Mouse (Mus musculus) embryonic facial prominence, embryonic 11.5 days (tissue): ENCODE measurements around the gene Pcsk6. TPM values are rescaled to one million over a fixed set of nuclear protein-coding genes. Genes with fewer than 3 reads are reported as not detected.

Experiments
- ATAC-seq: fragments of 200-750 bp; cut with Nextera tagmentation; replicated peaks from 2 replicates; pipeline ENCODE4 v1.8.0; 2017; ENCODE audit warnings: low read depth; ENCODE audit not compliant: insufficient number of reproducible peaks, low FRiP score, low TSS enrichment
- DNase-seq: peaks from one replicate; pipeline ENCODE4 v3.0.0-alpha.2; 2015; ENCODE audit warnings: low spot score
- H3K27ac ChIP-seq: fragments of 300-500 bp; sonication (generic); replicated peaks from 2 replicates; pipeline ENCODE4 v1.5.1; 2014; ENCODE audit warnings: mild to moderate bottlenecking, low read depth, low read length, control low read depth
- H3K27me3 ChIP-seq: fragments of 300-500 bp; sonication (generic); 2 replicates; pipeline ENCODE4 v1.6.1; 2014; ENCODE audit warnings: mild to moderate bottlenecking, low read length, moderate library complexity, mixed read lengths; ENCODE audit not compliant: control insufficient read depth, insufficient read depth
- H3K36me3 ChIP-seq: fragments of 300-500 bp; sonication (generic); replicated peaks from 2 replicates; pipeline ENCODE4 v1.6.1; 2014; ENCODE audit warnings: low read depth, mild to moderate bottlenecking, low read length, moderate library complexity, mixed read lengths; ENCODE audit not compliant: control insufficient read depth, insufficient read depth
- H3K4me1 ChIP-seq: fragments of 300-500 bp; sonication (generic); 2 replicates; pipeline ENCODE4 v1.6.1; 2014; ENCODE audit warnings: low read length, mixed read lengths; ENCODE audit not compliant: control insufficient read depth, insufficient read depth
- H3K4me2 ChIP-seq: fragments of 300-500 bp; sonication (generic); 2 replicates; pipeline ENCODE4 v1.6.1; 2014; ENCODE audit warnings: low read depth, mild to moderate bottlenecking, control low read depth, low read length, moderate library complexity
- H3K4me3 ChIP-seq: fragments of 300-500 bp; sonication (generic); 2 replicates; pipeline ENCODE4 v1.5.1; 2014; ENCODE audit warnings: low read depth, low read length, control low read depth
- H3K9ac ChIP-seq: fragments of 300-500 bp; sonication (generic); replicated peaks from 2 replicates; pipeline ENCODE4 v1.6.1; 2014; ENCODE audit warnings: mild to moderate bottlenecking, control low read depth, low read length
- H3K9me3 ChIP-seq: fragments of 300-500 bp; sonication (generic); replicated peaks from 2 replicates; pipeline ENCODE4 v1.6.1; 2016; ENCODE audit warnings: mild to moderate bottlenecking, low read length, inconsistent platforms, mixed read lengths; ENCODE audit not compliant: control insufficient read depth
- WGBS: fragments of 180-500 bp; shearing (Covaris S2); extraction: QIAGEN DNeasy Blood & Tissue Kit; methylation state at CpG from one replicate; pipeline ENCODE4 v1.1.7; 2014; 5-methylcytosine and 5-hydroxymethylcytosine counted together
- polyA plus RNA-seq: library from polyadenylated mRNA; unstranded; fragments of >200 nt; fragmentation: Nextera tagmentation; extraction: Ambion mirVana; gene quantifications from 2 replicates; pipeline ENCODE4 v1.2.1, GENCODE M21; 2014

Pcsk6 gene
- polyA plus RNA-seq, 1 experiment from 2014 or later: 2.1 TPM

DNA sequence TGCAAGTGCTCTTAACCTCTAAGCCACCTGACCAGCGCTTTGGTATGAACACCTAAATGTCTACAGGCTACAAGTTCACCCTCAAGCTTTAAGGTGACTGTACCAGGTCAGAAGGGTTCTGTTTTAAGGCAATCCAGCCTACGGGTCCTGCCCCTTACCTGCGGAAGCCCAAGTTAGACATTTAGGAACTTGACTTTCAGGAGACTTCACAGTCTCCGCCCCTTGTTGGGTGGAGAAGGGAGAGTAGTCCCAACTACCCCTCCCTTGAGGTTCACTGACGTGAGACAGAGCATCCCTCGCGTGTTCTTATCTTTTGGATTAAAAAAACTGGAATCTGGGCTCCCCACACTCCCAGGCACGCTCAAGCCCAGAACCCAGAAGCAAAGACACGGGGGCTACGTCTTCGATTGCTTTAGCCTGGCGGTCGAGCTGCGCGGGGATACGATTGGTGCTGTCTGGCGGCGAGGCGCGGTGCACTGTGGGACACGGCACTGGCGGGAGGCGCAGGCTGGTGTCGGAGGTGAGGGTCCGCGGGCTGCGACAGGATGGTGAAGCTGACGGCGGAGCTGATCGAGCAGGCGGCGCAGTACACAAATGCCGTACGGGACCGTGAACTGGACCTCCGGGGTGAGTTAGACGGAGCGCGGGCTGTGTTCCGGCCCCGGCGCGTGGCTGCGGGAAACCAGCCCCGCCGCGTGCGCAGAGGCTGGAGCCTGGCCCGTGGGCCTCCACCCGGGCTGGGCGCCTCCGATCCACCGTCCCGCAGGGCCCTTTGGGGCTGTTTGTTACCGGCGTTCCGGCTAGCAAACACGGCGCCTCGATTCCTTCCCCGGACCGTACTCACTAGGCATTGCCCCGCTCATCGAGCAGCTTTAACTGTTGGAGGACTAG is 198.8 kb downstream of the Pcsk6 start:
- Histone ChIP-seq H3K9ac (peak overlapping the region; percentile 93), H3K27me3 (no peaks in the 10 kb centered on the region), H3K36me3 (no peaks in the 10 kb centered on the region; the same call in none of the 2 replicates), H3K4me1 (no peaks in the 10 kb centered on the region), H3K9me3 (no peaks in the 10 kb centered on the region), H3K4me3 (peak overlapping the region; percentile 85), H3K4me2 (peak overlapping the region; percentile 79), H3K27ac (peak overlapping the region; percentile 31; the same call in 1 of the 2 replicates)
- DNase-seq: peak; percentile 93
- ATAC-seq: peak; percentile 95
- under 1% methylated on average over 63 of the region's 64 CpGs for WGBS

DNA sequence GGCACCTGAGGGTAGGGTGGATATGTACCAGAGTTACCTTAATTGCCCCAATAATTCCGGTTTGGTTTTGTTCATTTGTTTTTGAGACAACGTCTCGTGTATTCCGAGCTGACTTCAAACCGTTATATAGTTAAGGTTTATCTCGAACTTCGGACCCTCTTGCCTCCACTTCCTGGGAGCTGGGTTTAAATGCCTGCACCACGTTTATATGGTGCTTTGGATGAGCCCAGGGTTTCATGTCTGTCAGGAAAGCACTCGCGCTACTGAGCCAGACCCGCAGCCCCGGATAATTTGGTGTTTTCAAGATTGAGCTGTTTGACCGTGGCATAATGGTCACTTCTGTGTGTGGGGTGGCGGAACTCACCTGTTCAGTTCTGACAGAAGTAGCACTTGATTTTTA is 199.5 kb downstream of the Pcsk6 start:
- 2% methylated on average over 14 of the region's 14 CpGs for WGBS

DNA sequence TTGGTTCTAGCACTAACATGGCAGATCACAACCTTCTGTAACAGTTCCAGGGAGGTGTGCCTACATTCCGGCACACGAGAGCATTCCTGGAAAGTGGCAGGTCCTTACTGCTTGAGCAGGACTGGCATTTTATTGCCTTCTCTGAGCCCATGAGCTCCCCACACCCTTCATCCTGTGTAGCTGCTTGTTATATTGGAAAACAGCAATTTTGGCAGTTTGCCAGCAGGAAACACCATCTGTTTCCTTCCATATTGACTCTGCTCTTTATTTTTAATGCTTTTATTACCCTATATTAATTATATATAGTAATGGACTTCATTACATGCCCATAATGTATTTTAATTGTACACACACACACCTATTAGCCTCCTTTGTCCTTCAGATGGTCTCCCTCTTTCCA is 214.9 kb downstream of the Pcsk6 start:
- Histone ChIP-seq H3K27me3 (no peaks in the 10 kb centered on the region), H3K27ac (no peak overlapping the region), H3K4me3 (no peak overlapping the region), H3K9ac (no peak overlapping the region), H3K9me3 (no peaks in the 10 kb centered on the region), H3K4me1 (no peaks in the 10 kb centered on the region; the same call in 1 of the 2 replicates), H3K36me3 (peaks cover 2% of the 10 kb centered on the region), H3K4me2 (no peak overlapping the region)
- 86% methylated on average over 2 of the region's 2 CpGs for WGBS
- no peak for ATAC-seq
- DNase-seq: no peak

More for the DNA sequence above, 199.5 kb downstream of the Pcsk6 start:
- no peak overlapping the region for H3K27ac ChIP-seq
- H3K9ac ChIP-seq: peak overlapping the region; percentile 93
- DNase-seq (no peak), ATAC-seq (no peak)
- no peaks in the 10 kb centered on the region for H3K4me1 ChIP-seq
- H3K4me3 ChIP-seq: peak overlapping the region; percentile 85
- H3K4me2 ChIP-seq: peak overlapping the region; percentile 79
- H3K9me3 ChIP-seq: no peaks in the 10 kb centered on the region
- H3K27me3 ChIP-seq: no peaks in the 10 kb centered on the region
- H3K36me3 ChIP-seq: no peaks in the 10 kb centered on the region; the same call in none of the 2 replicates

DNA sequence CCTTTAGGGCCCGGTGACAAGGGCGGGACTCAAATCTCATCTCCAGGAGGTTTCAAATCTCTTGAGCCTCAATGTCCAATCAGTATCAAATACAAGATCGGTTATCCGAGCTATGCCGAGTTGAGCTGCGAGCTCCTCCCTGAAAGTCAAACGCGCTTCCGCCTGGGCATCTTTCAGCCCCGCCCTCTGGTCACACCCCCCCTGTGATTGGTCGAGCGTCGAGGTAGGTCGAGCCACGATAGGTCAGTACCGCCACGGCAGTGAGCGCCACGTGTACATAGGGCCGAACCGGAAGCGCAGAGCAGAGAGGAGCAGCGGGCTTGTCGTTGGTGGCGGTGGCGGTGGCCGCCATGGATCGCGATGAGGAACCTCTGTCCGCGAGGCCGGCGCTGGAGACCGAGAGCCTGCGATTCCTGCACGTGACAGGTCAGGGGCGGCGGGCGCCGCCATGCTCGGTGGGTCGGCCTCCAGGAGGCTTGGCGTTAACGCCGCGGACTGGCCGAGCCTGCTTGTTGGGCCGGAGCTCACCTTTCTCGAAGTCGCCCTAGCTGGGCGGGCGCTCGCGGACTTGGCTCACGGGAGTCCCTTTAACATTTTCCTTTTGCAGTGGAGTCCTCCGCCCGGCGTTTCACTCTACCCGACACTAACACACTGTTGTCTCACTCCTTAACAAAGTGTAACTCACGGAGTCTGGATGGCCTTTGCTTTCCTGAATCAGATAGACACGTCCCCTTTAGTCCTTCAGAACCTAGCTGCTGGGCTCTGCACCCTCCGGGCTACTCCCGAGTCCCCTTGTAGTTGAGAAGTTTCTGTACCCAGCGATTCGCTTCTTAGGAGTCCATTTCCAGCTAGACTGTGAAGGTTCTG is 218.1 kb downstream of the Pcsk6 start, which contains the start of gene Selenos:
Gene Selenos, plus strand, starts transcription at position 286 of the 867 bp plus-strand sequence.
- Histone ChIP-seq H3K36me3 (no peaks in the 10 kb centered on the region; the same call in none of the 2 replicates), H3K9ac (peak within 1 kb of the TSS; percentile 70), H3K27me3 (no peaks in the 10 kb centered on the region), H3K4me1 (no peaks in the 10 kb centered on the region; the same call in 1 of the 2 replicates), H3K9me3 (no peaks in the 10 kb centered on the region), H3K4me3 (peak within 1 kb of the TSS; percentile 75), H3K4me2 (peak within 1 kb of the TSS; percentile 47), H3K27ac (peak within 1 kb of the TSS; percentile 44; the same call in 1 of the 2 replicates)
- peak; percentile 99 for ATAC-seq
- WGBS: under 1% methylated on average over 62 of the region's 65 CpGs
- DNase-seq: peak; percentile 99

DNA sequence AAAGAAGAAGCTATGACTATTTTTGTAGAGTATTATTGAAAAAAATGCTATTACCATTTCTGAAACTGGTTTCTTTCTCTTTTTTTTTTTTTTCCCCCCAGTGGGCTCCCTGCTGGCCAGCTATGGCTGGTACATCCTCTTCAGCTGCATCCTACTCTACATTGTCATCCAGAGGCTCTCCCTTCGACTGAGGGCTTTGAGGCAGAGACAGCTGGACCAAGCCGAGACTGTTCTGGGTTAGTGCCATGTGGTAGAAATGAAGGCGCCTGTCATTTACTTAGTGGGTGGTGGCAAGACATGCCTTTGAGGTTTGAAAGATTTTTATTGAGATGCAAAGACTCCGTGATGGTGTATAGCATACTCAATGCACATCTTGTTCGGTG is 218.7 kb downstream of the Pcsk6 start:
- Histone ChIP-seq H3K4me3 (peak overlapping the region; percentile 75), H3K27ac (no peak overlapping the region), H3K36me3 (no peaks in the 10 kb centered on the region; the same call in none of the 2 replicates), H3K9me3 (no peaks in the 10 kb centered on the region), H3K27me3 (no peaks in the 10 kb centered on the region), H3K9ac (peak overlapping the region; percentile 70), H3K4me2 (peak overlapping the region; percentile 47), H3K4me1 (no peaks in the 10 kb centered on the region; the same call in 1 of the 2 replicates)
- DNase-seq (no peak), ATAC-seq (no peak)
- WGBS: 38% methylated on average over 5 of the region's 5 CpGs

DNA sequence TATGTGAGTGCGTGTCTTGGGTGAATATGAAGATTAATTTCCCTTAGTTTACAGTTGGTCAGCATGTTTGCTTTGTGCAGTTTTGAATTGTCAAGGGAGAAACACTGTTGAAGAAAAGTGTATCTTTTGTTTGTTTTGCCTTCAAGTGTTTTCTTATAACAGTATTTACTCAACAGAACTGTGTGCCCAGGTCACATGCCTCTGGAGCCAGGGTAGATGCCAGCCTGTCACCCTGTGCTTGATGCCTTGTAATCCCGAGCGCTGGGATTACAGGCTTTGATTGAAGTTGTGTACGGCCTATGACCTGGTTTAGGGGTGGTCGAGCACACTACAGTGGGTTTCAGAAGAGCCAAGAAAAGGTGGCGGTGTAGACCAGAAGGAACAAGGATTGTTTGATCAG is 222.2 kb downstream of the Pcsk6 start:
- no peaks in the 10 kb centered on the region for H3K27me3 ChIP-seq
- no peak for DNase-seq
- H3K36me3 ChIP-seq: peaks cover 2% of the 10 kb centered on the region
- H3K9ac ChIP-seq: no peak overlapping the region
- no peaks in the 10 kb centered on the region for H3K9me3 ChIP-seq
- no peak for ATAC-seq
- no peak overlapping the region for H3K4me2 ChIP-seq
- H3K4me3 ChIP-seq: no peak overlapping the region
- no peaks in the 10 kb centered on the region; the same call in 1 of the 2 replicates for H3K4me1 ChIP-seq
- no peak overlapping the region for H3K27ac ChIP-seq
- WGBS: 94% methylated on average over 6 of the region's 6 CpGs

DNA sequence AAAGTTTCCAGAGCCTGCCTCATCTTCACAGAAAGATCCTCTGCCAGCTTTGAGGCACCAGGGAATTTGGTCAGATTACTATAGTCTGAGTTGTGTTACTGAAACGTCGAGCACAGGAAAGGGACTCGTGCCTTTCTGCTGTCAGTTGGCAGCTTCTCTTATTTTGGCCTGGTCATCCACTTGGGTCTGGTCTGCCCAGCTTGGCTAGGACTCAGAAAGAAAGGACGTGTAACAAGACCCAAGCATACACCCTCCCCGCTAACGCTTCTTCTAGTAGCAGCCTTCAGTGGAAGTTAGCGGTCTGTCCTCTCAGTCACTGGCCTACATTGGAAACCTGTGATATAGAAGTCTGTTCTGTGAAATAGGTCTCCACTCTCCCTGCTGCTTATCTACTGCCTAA is 223.0 kb downstream of the Pcsk6 start:
- H3K9ac ChIP-seq: no peak overlapping the region
- DNase-seq: no peak
- WGBS: 88% methylated on average over 7 of the region's 7 CpGs
- no peaks in the 10 kb centered on the region for H3K27me3 ChIP-seq
- no peak overlapping the region for H3K27ac ChIP-seq
- H3K4me3 ChIP-seq: no peak overlapping the region
- no peak for ATAC-seq
- peaks cover 6% of the 10 kb centered on the region for H3K36me3 ChIP-seq
- no peaks in the 10 kb centered on the region for H3K9me3 ChIP-seq
- H3K4me2 ChIP-seq: no peak overlapping the region
- H3K4me1 ChIP-seq: no peaks in the 10 kb centered on the region; the same call in 1 of the 2 replicates
